Mouse (Mus musculus) testis, adult 2 months (tissue): Measurements from ENCODE around the gene Slc35e2.

ENCODE experiments used
- CTCF ChIP-seq: fragments of 200-500 bp; IDR thresholded peaks from 2 replicates; pipeline ENCODE4 v1.5.1; 2012; ENCODE audit warnings: low read depth, mild to moderate bottlenecking, inconsistent platforms, low read length, moderate library complexity; ENCODE audit not compliant: control insufficient read depth, insufficient read depth, insufficient replicate concordance
- POLR2A ChIP-seq: fragments of 200-500 bp; IDR thresholded peaks from 2 replicates; pipeline ENCODE4 v1.6.1; 2012; ENCODE audit warnings: low read depth, mild to moderate bottlenecking, inconsistent platforms, low read length, moderate library complexity; ENCODE audit not compliant: control insufficient read depth

DNA sequence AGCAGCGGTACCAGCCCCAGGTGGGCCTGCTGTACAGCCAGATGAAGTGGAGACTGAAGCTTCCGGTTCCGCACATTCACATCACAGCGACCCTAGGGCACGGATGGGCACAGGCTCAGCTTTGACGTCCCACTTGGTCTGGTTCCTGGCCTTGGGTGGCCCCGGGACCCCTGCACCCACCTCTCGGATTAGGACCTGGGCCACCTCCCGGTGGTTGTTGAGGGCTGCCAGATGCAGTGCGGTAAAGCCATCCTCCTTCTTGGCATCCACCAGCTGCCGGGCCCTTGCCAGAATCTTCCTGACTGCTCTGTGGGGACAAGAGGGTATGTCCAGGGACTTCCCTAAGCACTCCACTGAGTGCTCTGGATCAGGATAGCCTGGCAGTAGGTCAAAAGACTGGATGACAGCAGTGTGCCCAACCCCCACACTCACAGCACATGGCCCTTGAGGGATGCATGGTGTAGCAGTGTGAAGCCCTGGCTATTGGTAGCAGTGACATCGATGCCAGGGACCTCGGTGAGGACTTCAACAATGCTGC is 55.1 kb downstream of the Slc35e2 start:
- TF ChIP-seq CTCF (no peak), POLR2A (no peak)
